Mouse (Mus musculus): Measurements from ENCODE around the gene Nlk.

DNA sequence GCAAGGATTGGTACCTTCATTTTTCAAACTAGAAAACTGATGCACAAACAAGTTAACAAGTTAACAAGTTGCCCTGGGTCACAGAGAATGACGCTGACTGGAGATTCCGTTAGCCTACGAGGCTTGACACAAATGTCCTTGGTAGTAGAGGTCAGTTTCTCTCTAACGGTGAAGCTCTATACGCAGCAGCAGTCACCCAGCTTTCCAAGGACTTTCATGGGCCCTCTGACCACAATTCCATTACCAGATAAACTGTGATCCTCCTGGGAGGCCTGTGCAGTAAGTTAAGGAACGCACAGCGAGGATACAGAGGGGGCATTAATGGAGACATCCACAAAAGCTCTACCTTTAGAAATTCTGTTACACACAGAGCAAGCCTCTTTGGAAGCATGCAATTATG is 53.4 kb downstream of the Nlk start:
- TF ChIP-seq CTCF (IDR thresholded peaks at IDR 0.05; ENCODE audit: low read depth, low read length) (no peak), POLR2A (IDR thresholded peaks at IDR 0.05; ENCODE audit: extremely low read depth, insufficient read depth, low read length) (no peak)

Measured in liver, adult 2 months (tissue).